Mouse (Mus musculus) monocyte, adult 5-6 weeks (primary cell): Measurements from ENCODE around the gene Psph. TPM values are rescaled to one million over a fixed set of nuclear protein-coding genes. Genes with fewer than 3 reads are reported as not detected.

Source experiments
- ATAC-seq: fragments of 153-309, 156-312 bp; replicated peaks from 2 replicates; pipeline ENCODE4 v1.8.0; 2017; ENCODE audit warnings: mild to moderate bottlenecking; ENCODE audit not compliant: low TSS enrichment, insufficient number of reproducible peaks, severe bottlenecking, poor library complexity, low FRiP score
- total RNA-seq: library from RNA; stranded (forward); fragments of 200-1000, 200-491, 200-594 nt; gene quantifications from 3 replicates; pipeline ENCODE4 v1.2.3, GENCODE M21; 2017

The Psph gene
- total RNA-seq, 1 experiment from 2014 or later: 10.8 TPM

DNA sequence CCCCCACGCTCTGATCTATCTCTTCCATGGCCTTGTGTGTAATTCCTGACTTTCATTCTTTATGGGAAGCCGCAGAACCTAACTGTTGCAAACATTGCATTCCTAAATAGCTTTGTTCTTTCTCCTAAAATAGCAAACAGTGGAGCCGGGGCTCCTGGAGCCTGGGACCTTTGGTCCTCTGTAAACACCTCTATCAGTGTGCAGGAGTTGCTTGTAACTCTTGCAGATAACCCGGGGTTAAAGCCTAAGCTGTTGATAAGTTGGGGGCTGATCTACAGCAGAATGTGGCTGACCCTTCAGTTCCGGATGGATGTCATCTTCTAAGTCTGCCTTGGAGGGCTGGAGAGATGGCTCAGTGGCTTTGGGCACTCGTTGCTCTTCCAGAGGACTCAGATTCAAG is 43.2 kb downstream of the Psph start:
- ATAC-seq: no peak

- no peak for ATAC-seq
These were observed 44.3 kb downstream of the Psph start for GRCm38 (mm10) chr5:129742903-129743488.

DNA sequence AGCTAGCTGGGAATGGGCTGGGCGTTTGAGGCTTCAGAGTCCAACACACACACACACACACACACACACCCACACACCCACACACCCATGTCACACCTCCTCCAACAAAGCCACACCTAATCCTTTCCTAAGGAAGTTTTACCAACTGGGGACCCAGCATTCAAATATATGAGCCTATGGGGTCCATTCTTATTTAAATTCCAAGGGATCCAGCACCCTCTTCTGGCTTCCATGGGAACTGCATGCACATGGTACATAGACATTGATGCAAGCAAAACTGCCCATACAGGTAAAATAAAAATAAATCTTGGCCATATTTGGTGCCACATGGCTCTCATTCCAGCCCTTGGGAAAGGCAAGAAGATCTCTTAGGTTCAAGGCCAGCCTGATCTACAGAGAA is 46.3 kb downstream of the Psph start:
- no peak for ATAC-seq

DNA sequence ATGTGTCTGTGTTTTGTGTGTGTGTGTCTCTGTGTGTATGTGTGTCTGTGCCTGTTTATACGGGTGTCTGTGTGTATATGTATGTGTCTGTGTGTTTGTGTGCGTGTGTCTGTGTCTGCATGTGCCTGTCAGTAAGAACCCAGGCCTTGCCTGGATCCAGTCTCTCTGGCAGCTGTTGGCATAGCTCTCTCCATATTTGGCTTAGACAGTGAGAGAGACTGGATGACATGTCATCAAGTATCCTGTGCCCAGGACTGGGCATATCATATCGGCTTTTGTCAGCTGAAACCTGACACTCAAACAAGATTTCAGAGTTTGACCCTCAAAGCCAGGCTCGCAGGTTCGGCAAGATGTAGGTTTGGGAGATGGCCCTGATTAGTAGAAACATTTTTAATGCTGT is 56.2 kb downstream of the Psph start:
- no peak for ATAC-seq

DNA sequence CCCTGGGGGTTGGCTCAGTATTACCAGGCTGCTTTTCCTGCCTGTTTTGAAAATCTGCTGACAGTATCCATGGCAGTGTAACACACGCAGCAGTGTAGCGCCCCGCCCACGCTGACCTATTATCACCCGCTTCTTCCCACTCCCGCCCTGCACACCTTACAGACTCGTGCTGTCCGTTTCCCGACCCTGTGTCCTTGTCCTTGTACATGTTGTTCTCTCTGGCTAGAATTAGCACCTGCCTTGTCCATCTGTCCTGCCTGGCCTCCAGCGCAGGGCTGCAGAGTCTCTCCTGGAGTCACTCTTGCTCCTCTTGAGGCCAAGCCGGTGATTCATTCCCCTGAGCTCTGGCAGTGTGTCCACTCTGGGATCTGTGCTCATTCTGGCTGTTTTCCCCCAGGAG is 56.9 kb downstream of the Psph start:
- ATAC-seq: no peak

GRCm38 (mm10) chr5:129729286-129729685 is 58.0 kb downstream of the Psph start:
- ATAC-seq: no peak

- no peak for ATAC-seq
These were observed 60.5 kb downstream of the Psph start for GRCm38 (mm10) chr5:129726784-129727183.

DNA sequence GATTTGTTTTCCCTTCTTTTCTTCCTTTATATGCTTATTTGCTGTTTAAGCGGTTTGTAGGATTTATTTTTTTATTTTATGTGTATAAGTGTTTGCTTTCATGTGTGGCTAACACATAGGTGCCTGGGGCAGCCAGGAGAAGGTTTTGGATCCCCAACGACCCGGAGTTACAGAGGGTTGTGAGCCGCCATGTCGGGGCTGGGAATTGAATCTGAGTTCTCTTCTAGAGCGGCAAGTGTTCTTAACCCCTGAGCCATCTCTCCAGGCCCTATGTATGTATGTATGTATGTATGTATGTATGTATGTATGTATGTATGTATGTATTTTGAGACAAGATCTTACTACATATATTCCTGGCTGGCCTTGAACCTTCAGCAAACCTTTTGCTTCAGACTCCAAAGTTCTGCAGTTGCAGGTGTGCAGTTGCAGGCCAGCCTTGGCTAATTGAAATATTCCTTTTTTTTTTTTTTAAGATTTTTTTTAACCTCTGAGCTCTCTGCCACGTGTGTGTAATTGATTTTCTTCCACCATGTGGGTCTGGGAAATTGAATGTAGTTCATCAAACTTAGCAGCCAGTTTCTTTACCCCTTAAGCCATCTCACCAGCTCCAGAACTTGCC is 61.4 kb downstream of the Psph start:
- no peak for ATAC-seq

GRCm38 (mm10) chr5:129724834-129725773 is 62.1 kb downstream of the Psph start, which contains the start of gene Nipsnap2:
Gene Nipsnap2, plus strand, starts transcription at chr5:129725063.
- peak; percentile 79 for ATAC-seq

DNA sequence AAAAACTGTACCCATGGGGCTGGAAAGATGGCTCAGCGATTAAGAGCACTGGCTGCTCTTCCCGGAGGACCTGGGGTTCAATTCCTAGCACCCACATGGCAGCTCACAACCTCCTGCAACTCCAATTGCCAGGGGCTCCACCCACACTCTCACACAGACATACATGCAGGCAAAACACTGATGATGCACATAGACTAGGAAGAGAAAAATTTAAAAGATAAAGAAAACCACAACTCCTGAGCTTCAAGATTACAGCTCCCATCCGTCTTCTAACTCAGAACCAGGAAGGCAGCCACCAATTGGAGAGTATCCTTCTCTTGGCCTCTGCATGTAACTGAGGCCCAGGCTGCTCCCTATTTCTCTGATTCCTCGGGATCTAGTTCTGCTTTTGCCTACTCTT is 63.0 kb downstream of the Psph start:
- ATAC-seq: no peak

GRCm38 (mm10) chr5:129720176-129720575 is 67.1 kb downstream of the Psph start:
- no peak for ATAC-seq

DNA sequence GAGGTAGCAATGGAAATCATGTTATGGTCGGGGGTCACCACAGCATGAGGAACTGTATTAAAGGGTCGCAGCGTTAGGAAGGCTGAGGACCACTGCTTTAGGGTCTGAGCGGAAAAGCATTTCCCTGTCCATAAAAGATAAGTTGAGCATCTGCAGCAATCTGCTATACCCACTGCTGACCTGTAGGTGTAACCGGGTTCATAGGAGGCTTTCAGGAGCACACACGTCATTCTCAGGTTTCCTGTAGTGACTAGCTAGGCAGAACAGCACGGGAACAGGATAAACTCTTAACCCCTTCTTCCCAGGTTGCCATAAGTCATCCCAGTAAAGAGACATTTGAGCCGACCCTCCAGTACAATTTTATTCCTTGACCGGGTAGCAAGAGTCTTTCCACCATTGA is 70.2 kb downstream of the Psph start:
- ATAC-seq: no peak

Other genes starting within 250 kb of the Psph start
- 0.10 to 0.29 TPM in 2 of 3 replicates, not detected in the other for gene Mmp17, start 203.3 kb downstream of the Psph start, total RNA-seq
- 0.11 to 1.3 TPM (median 0.86 TPM) in 3 replicates for gene Zfp11, start 117.3 kb downstream of the Psph start, total RNA-seq
- not detected in 3 replicates for gene Sept14, start 78.9 kb downstream of the Psph start, total RNA-seq
- gene Mrps17, start 72.0 kb downstream of the Psph start, total RNA-seq: 34.6 to 75.1 TPM (median 51.6 TPM) in 3 replicates
- 22.3 to 33.3 TPM (median 24.7 TPM) in 3 replicates for gene Nipsnap2, start 62.4 kb downstream of the Psph start, total RNA-seq
- 3.8 to 13.7 TPM (median 6.4 TPM) in 3 replicates for gene Sumf2, start 59.5 kb upstream of the Psph start, total RNA-seq
- 183 to 342 TPM (median 299 TPM) in 3 replicates for gene Chchd2, start 100.0 kb upstream of the Psph start, total RNA-seq
- 0.68 to 2.2 TPM in 2 of 3 replicates, not detected in the other for gene Zbed5, start 108.3 kb upstream of the Psph start, total RNA-seq
- gene Phkg1, start 111.1 kb upstream of the Psph start, total RNA-seq: 0.75 TPM in 1 of 3 replicates, not detected in the others
- 0.48 to 4.0 TPM (median 1.9 TPM) in 3 replicates for gene Nupr1l, start 121.1 kb upstream of the Psph start, total RNA-seq
- 9.4 to 13.4 TPM (median 9.6 TPM) in 3 replicates for gene Vkorc1l1, start 154.5 kb upstream of the Psph start, total RNA-seq
- gene Gusb, start 215.6 kb upstream of the Psph start, total RNA-seq: 47.3 to 59.4 TPM (median 52.0 TPM) in 3 replicates
- 21.0 to 38.4 TPM (median 29.3 TPM) in 3 replicates for gene Asl, start 241.8 kb upstream of the Psph start, total RNA-seq
- 34.5 to 51.7 TPM (median 50.6 TPM) in 3 replicates for gene Crcp, start 241.8 kb upstream of the Psph start, total RNA-seq